Mouse (Mus musculus): ENCODE measurements around the gene Rgs1. TPM values are rescaled to one million over a fixed set of nuclear protein-coding genes. Genes with fewer than 3 reads are reported as not detected.

Rgs1 gene
- 334 TPM for total RNA-seq (2023)

GRCm38 (mm10) chr1:144248923-144249322 lies at the start of gene Rgs1:
Gene Rgs1, minus strand, starts transcription at chr1:144249242.

Other genes with a start within 250 kb of the Rgs1 start
- gene Rgs2, start 245.1 kb downstream of the Rgs1 start, total RNA-seq (2023), result 335 TPM
- gene Rgs13, start 71.9 kb downstream of the Rgs1 start, total RNA-seq (2023), result 0.85 TPM